Mouse (Mus musculus): Measurements from ENCODE around the gene Tmub1. TPM values are rescaled to one million over a fixed set of nuclear protein-coding genes. Genes with fewer than 3 reads are reported as not detected.

The Tmub1 gene
- polyA plus RNA-seq (2016; fragmentation: Nextera tagmentation; extraction: Ambion mirVana) = 32.7 and 38.4 TPM in 2 replicates

DNA sequence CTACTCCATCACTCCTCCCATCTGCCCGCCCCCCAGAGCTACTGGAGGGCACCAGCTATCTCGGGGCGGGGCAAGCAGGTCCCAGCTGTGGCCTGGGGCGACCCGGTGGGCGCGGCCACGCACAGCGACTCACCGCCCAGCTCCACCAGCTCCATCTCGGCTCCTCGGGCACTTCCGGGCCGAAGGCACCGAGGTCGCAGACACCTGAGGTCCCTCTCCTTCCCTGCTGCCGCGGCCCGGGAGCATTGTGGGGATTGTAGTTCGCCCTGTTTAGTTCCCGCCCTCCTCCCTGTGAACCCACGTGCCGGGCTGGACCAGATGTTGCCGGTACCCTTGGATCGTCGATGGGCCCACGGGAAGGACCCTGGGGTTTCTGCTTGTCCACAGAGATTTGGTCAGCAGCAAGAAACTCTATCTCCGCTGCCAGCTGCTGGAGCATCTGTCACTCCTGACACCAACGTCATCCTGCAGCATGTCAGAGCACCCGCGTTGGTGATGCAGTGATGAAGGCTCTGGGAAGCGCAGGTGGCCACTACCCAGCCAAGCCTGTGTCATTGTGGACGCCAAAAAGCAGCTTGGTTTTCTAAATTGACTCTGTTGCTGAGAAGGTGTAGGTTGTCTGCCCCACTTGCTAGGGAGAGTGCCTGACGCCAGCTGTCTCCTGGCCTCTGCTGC is at the start of gene Tmub1:
Tmub1 (minus strand) TSS at position 231 of the 675 bp plus-strand sequence.
- H3K27me3 ChIP-seq (ENCODE audit: insufficient read depth, poor library complexity, severe bottlenecking) = peaks cover 24% of the 10 kb centered on the region; the same call in 1 of the 2 replicates
- peak within 1 kb of the TSS; percentile 87 for H3K27ac ChIP-seq
- peak; percentile 82 for DNase-seq (ENCODE audit: low spot score)
- peak within 1 kb of the TSS; percentile 70 for H3K4me3 ChIP-seq
- H3K36me3 ChIP-seq = peaks cover 18% of the 10 kb centered on the region
- peaks cover 63% of the 10 kb centered on the region for H3K4me1 ChIP-seq (replicated peaks)
- no peaks in the 10 kb centered on the region for H3K9me3 ChIP-seq
- WGBS = 2% methylated on average over 34 of the region's 34 CpGs

GRCm38 (mm10) chr5:24496756-24497155 is 49.1 kb upstream of the Tmub1 start:
- H3K27me3 ChIP-seq (ENCODE audit: insufficient read depth, poor library complexity, severe bottlenecking) = 0 out of 2 replicates have a peak, but pooled peaks cover under 1% of the 10 kb centered on the region
- peaks cover 64% of the 10 kb centered on the region for H3K4me1 ChIP-seq (replicated peaks)
- H3K27ac ChIP-seq = peak overlapping the region; percentile 31; the same call in 1 of the 2 replicates
- 55% methylated on average over 6 of the region's 6 CpGs for WGBS
- no peak for DNase-seq (ENCODE audit: low spot score)
- no peaks in the 10 kb centered on the region for H3K9me3 ChIP-seq
- peaks cover 100% of the 10 kb centered on the region for H3K36me3 ChIP-seq
- no peak overlapping the region for H3K4me3 ChIP-seq

DNA sequence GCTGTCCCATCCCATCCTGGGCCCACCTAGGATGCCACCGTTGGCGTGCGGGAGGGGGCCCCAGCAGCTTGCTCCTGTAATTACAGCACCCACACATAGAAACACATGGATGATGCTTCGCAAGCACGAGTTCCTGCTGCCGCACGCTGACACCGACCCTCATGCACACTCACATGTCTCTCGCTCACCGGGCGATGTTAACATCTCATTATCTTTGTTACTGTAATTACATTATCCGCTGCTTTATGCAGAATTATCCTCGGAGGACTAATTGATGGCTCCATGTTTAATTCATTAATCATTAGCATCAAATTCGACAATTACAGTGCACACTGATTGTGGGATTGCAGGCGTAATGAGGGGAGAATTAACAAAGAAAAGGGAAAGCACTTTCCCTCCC is 47.4 kb upstream of the Tmub1 start:
- Histone ChIP-seq H3K9me3 (no peaks in the 10 kb centered on the region), H3K27me3 (ENCODE audit: insufficient read depth, poor library complexity, severe bottlenecking) (no peaks in the 10 kb centered on the region), H3K27ac (no peak overlapping the region), H3K36me3 (peaks cover 100% of the 10 kb centered on the region), H3K4me3 (no peak overlapping the region), H3K4me1 (replicated peaks) (peaks cover 47% of the 10 kb centered on the region)
- 89% methylated on average over 15 of the region's 15 CpGs for WGBS
- no peak for DNase-seq (ENCODE audit: low spot score)

DNA sequence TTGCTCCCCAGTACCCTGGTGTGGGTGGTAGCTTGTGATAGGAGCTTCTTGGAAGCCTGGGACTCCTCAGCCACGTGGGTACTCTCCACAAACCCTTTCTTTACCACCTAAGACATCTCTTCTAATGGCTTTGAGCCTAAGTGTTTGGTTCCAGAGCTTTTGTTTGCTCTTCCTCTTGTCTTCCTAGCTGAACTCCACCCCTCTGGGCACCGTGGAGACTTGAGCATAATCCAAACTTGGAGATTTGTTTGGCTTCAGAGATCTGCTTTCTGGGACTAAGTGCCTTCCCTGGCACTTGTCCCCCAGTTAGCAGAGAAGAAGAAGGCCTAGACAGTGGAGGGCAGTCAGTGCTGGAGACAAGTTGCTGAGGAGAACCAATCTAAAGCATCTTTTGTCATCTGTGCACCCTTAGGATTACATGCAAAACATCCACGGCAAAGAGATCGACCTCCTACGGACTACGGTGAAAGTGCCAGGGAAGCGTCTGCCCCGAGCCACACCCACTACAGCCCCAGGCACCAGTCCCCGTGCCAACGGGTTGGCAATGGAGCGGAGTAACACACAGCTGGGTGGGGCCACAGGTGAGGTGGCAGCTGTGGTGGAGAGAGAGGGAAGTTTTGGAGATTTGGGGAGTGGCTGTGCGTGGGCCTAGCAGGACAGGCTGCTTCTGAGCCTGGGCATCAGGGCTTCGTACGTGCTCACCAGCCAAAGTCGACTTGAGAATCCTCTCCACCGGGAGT is 45.1 kb upstream of the Tmub1 start:
- DNase-seq (ENCODE audit: low spot score) = no peak
- Histone ChIP-seq H3K4me1 (replicated peaks) (peaks cover 29% of the 10 kb centered on the region), H3K27ac (no peak overlapping the region), H3K9me3 (no peaks in the 10 kb centered on the region), H3K27me3 (ENCODE audit: insufficient read depth, poor library complexity, severe bottlenecking) (no peaks in the 10 kb centered on the region), H3K4me3 (no peak overlapping the region), H3K36me3 (peaks cover 100% of the 10 kb centered on the region)
- WGBS = 90% methylated on average over 16 of the region's 16 CpGs

- no peak overlapping the region for H3K27ac ChIP-seq
- H3K4me3 ChIP-seq = no peak overlapping the region
- WGBS = 90% methylated on average over 14 of the region's 14 CpGs
- H3K36me3 ChIP-seq = peaks cover 97% of the 10 kb centered on the region
- peaks cover 23% of the 10 kb centered on the region for H3K4me1 ChIP-seq (replicated peaks)
- no peak for DNase-seq (ENCODE audit: low spot score)
- H3K27me3 ChIP-seq (ENCODE audit: insufficient read depth, poor library complexity, severe bottlenecking) = peaks cover 3% of the 10 kb centered on the region
- no peaks in the 10 kb centered on the region for H3K9me3 ChIP-seq
Observed at GRCm38 (mm10) chr5:24490413-24490920, 42.8 kb upstream of the Tmub1 start.

GRCm38 (mm10) chr5:24486738-24487137 is 39.1 kb upstream of the Tmub1 start:
- H3K4me1 ChIP-seq (replicated peaks) = peaks cover 57% of the 10 kb centered on the region
- no peak overlapping the region for H3K4me3 ChIP-seq
- peaks cover 97% of the 10 kb centered on the region for H3K36me3 ChIP-seq
- WGBS = 86% methylated on average over 5 of the region's 5 CpGs
- DNase-seq (ENCODE audit: low spot score) = no peak
- no peak overlapping the region for H3K27ac ChIP-seq
- no peaks in the 10 kb centered on the region for H3K9me3 ChIP-seq
- H3K27me3 ChIP-seq (ENCODE audit: insufficient read depth, poor library complexity, severe bottlenecking) = peaks cover 34% of the 10 kb centered on the region

DNA sequence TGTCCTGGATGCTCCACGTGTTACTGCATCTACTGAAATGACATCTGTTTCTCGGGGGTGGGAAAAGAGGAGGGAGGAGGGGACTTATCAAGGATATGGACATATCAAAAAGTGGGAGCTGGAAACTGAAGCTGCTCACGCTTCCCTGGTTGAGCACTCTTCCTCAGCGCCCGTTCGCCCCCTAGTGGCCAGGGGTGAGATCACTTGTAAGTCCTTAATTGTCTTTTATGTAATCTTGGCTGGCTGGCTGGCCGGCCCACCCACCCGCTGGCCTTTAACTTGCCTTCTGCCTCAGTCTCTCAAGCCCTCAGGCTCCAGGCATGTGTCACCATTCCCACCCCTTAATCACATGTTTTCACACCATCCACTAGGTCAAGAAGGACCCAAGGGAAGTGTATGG is 38.4 kb upstream of the Tmub1 start:
- Histone ChIP-seq H3K4me1 (replicated peaks) (peaks cover 64% of the 10 kb centered on the region), H3K36me3 (peaks cover 97% of the 10 kb centered on the region), H3K27me3 (ENCODE audit: insufficient read depth, poor library complexity, severe bottlenecking) (peaks cover 34% of the 10 kb centered on the region)

GRCm38 (mm10) chr5:24484963-24485362 is 37.3 kb upstream of the Tmub1 start:
- WGBS = 16% methylated on average over 22 of the region's 22 CpGs
- Histone ChIP-seq H3K4me3 (peak overlapping the region; percentile 37), H3K36me3 (peaks cover 97% of the 10 kb centered on the region), H3K9me3 (no peaks in the 10 kb centered on the region), H3K4me1 (replicated peaks) (peaks cover 75% of the 10 kb centered on the region), H3K27me3 (ENCODE audit: insufficient read depth, poor library complexity, severe bottlenecking) (peaks cover 34% of the 10 kb centered on the region), H3K27ac (peak overlapping the region; percentile 73)
- DNase-seq (ENCODE audit: low spot score) = no peak

More for the DNA sequence above, 38.4 kb upstream of the Tmub1 start:
- Histone ChIP-seq H3K9me3 (no peaks in the 10 kb centered on the region), H3K4me3 (no peak overlapping the region), H3K27ac (no peak overlapping the region)
- peak; percentile 87 for DNase-seq (ENCODE audit: low spot score)
- WGBS = 2% methylated on average over 8 of the region's 8 CpGs

GRCm38 (mm10) chr5:24483326-24483725 is 35.7 kb upstream of the Tmub1 start:
- no peak overlapping the region for H3K27ac ChIP-seq
- WGBS = 21% methylated on average over 11 of the region's 11 CpGs
- peaks cover 97% of the 10 kb centered on the region for H3K36me3 ChIP-seq
- H3K27me3 ChIP-seq (ENCODE audit: insufficient read depth, poor library complexity, severe bottlenecking) = peaks cover 34% of the 10 kb centered on the region
- H3K4me1 ChIP-seq (replicated peaks) = peaks cover 83% of the 10 kb centered on the region
- H3K9me3 ChIP-seq = no peaks in the 10 kb centered on the region
- H3K4me3 ChIP-seq = no peak overlapping the region
- peak; percentile 80 for DNase-seq (ENCODE audit: low spot score)

DNA sequence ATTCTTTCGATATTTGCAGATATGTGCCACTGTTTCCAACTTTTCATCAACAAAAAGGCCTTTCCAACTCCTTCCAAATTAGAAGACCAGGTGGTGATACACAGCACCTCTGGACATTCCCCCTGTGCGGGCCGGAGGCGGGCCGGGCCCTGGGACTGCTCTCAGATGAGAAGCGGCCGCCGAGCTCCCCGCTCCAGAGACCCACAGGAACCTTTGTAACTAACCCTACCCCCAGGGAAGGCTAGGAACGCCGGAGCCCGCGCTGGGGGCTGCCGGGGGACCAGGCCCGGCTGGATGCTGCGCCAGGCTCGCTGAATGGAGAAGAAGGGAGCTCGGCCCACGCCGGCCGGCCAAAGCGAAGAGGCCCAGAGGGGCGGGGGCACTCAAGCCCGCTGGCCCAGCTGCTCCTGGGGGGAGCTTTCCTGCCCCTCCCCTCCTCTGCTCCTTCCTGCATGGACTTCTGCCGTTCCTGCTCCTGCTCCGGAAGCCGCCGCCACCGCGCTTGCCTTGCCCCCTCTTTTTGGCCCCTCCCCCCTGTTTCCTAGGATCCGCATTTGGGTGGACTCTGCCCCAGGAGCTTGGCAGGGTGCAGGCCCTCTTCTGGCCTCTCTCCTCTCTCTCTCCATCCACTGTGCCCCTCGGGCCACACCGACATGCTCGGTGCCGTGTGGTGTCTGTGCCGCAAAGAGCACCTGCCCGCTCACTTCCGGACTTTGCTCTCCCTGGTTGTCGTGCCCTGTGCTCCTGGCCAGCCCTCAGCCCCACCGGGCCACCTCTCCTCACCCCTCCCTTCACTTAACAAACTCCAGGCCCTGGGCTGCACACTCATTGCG is 34.8 kb upstream of the Tmub1 start:
- no peaks in the 10 kb centered on the region for H3K9me3 ChIP-seq
- peaks cover 97% of the 10 kb centered on the region for H3K36me3 ChIP-seq
- 34% methylated on average over 41 of the region's 41 CpGs for WGBS
- peaks cover 75% of the 10 kb centered on the region for H3K4me1 ChIP-seq (replicated peaks)
- peaks cover 34% of the 10 kb centered on the region for H3K27me3 ChIP-seq (ENCODE audit: insufficient read depth, poor library complexity, severe bottlenecking)
- DNase-seq (ENCODE audit: low spot score) = no peak
- H3K27ac ChIP-seq = peak overlapping the region; percentile 79
- peak overlapping the region; percentile 26 for H3K4me3 ChIP-seq

DNA sequence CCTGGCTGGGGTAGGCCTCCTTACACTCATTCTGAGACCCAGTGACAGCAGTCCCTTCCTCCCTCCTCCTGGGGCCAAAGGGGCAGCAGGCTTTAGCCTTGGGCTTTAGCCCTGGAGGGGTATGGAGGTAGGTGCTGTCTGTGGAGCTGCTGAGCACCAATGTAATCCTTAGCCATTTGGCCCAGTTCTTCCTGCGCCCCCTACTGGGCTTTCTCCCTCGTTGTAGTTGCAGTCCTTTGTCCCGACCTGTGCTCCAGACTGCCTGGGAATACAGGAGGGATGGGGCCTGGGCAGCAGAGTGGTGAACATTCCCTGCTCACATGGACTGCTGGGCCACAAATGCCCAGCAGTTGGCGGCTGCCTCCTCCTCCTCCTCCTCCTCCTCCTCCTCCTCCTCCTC is 34.0 kb upstream of the Tmub1 start:
- H3K9me3 ChIP-seq = no peaks in the 10 kb centered on the region

GRCm38 (mm10) chr5:24477909-24478308 is 30.3 kb upstream of the Tmub1 start:
- H3K4me1 ChIP-seq (replicated peaks) = peaks cover 72% of the 10 kb centered on the region
- H3K36me3 ChIP-seq = peaks cover 77% of the 10 kb centered on the region
- H3K4me3 ChIP-seq = no peak overlapping the region
- 89% methylated on average over 9 of the region's 9 CpGs for WGBS
- H3K27ac ChIP-seq = no peak overlapping the region
- peaks cover 40% of the 10 kb centered on the region for H3K27me3 ChIP-seq (ENCODE audit: insufficient read depth, poor library complexity, severe bottlenecking)
- H3K9me3 ChIP-seq = no peaks in the 10 kb centered on the region
- no peak for DNase-seq (ENCODE audit: low spot score)

More for the DNA sequence above, 34.0 kb upstream of the Tmub1 start:
- Histone ChIP-seq H3K27me3 (ENCODE audit: insufficient read depth, poor library complexity, severe bottlenecking) (peaks cover 34% of the 10 kb centered on the region), H3K4me1 (replicated peaks) (peaks cover 73% of the 10 kb centered on the region), H3K36me3 (peaks cover 97% of the 10 kb centered on the region), H3K27ac (peak overlapping the region; percentile 79; the same call in 1 of the 2 replicates), H3K4me3 (0 out of 2 replicates have a peak overlapping the region, but pooled peaks have one; percentile 5)
- peak; percentile 85 for DNase-seq (ENCODE audit: low spot score)
- 4% methylated on average over 4 of the region's 4 CpGs for WGBS
